Mouse (Mus musculus): ENCODE measurements around the gene Fmnl3. TPM values are rescaled to one million over a fixed set of nuclear protein-coding genes. Genes with fewer than 3 reads are reported as not detected.

Fmnl3 gene
- total RNA-seq, 2 experiments from 2014 or later = 5.5 to 7.2 TPM

DNA sequence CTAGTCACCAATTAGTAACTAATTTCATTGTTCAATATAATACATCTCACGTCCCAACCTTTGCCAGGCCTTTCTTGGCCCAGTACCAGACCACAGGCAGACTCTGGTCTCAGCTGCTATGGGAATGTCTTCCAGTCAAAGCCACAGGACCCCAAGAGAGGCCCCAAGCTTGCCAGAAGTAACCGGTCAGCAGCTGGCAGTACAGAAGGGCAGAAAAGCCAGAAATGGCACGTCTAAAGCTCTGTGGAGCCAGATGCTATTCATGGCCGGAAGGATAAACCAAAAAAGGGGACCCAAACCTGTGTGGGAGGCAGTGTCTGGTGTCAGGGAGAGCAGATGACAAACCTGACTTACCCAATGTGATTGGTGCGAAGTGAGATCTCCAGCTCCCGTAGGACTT is 35.8 kb downstream of the Fmnl3 start:
- no peak for TF ChIP-seq CTCF (IDR thresholded peaks at IDR 0.05)
- DNase-seq = no peak
- intact Hi-C loops (cut with DNase I) = no loop called here
- Histone ChIP-seq H3K4me3 (no peak overlapping the region), H3K27ac (peak overlapping the region; percentile 91)

DNA sequence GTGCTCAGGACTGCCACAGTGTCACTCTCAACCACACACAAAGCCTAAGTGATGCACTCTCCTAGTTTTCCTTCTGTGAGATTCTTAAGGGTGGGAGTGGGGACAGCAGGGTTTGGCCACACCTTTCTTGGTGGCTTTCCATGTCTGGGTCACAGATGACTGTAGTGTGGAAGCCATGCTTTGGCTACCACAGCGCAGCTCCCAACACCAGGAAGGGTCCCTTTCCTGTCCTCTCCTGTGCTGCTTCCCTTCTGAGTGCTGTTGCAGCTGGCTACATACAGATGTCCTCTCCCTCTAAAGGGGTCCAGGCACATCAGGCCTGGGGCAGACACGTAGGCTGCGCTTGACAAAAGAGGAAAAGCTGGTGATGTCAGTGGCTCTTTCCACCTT is 36.6 kb downstream of the Fmnl3 start:
- intact Hi-C loops (cut with DNase I) = loop anchor here (2.0 kb wide), 1 partner anchor 37 kb away; the partner anchor contains the start of gene Fmnl3
- peak; percentile 51 for DNase-seq
- H3K4me3 ChIP-seq = peak overlapping the region; percentile 51
- H3K27ac ChIP-seq = peak overlapping the region; percentile 91
- no peak for TF ChIP-seq CTCF (IDR thresholded peaks at IDR 0.05)

DNA sequence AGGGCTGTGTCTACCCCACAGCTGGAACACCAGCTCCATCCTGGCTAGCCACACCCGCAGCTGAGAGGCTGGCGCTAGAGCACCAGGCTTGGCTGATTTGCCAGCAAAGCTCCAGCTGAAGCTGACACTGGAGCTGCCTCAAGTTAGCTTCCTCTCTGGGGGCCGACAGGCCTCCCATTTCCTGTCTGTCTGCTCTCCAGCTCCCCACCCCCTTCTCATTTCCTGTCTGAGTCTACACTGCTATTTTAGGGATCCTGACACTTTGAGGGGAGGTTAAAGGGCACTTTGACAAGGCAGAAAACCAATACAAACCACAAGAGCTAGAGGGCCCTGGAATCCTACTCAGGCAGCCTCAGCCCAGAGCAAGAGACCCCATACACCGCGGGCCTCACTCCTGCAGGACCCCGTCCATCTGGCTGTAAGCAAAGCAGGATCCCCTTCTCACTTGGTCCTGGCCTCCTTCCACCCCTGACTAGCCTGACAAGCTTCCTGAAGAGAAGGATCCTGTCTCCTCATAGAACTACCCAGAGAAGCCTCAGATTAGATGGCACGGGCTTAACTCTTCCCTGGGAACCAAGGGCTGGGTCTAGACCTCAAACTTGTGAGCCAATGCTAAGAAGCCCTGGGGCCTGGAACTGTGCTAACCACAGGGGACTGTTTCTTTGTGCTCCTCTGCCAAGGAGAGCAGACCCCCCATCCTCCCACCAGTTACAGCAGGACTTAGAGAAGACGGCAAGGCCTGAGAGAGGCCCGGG is 37.2 kb downstream of the Fmnl3 start:
- TF ChIP-seq CTCF (IDR thresholded peaks at IDR 0.05) = peak; percentile 12; the same call in 1 of the 2 replicates
- intact Hi-C loops (cut with DNase I) = loop anchor here (2.0 kb wide), 1 partner anchor 38 kb away; the partner anchor contains the start of gene Fmnl3
- peak; percentile 87 for DNase-seq
- H3K4me3 ChIP-seq = peak overlapping the region; percentile 51
- peak overlapping the region; percentile 91 for H3K27ac ChIP-seq

DNA sequence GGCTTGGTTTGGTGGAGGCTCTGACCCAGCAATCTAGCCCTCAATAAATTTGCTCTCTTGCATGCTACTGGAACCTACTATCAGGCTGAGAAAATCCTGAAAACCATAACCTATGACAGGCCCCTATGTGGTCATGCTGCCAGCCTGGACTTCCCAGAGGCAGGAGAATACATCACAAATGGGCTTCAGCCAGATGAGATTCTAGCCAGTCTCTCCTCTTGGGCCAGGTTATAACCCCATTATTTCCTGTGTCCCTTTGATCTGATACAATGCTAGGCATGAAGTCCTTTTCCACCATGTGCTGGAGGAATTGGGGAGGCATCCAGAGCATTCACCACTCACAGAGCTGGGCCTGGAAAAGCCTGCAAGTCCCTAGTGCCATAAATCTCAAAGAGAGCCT is 38.2 kb downstream of the Fmnl3 start:
- intact Hi-C loops (cut with DNase I) = loop anchor here (2.0 kb wide), 1 partner anchor 39 kb away; the partner anchor contains the start of gene Fmnl3
- no peak for DNase-seq
- H3K27ac ChIP-seq = peak overlapping the region; percentile 91
- H3K4me3 ChIP-seq = peak overlapping the region; percentile 8
- TF ChIP-seq CTCF (IDR thresholded peaks at IDR 0.05) = no peak

DNA sequence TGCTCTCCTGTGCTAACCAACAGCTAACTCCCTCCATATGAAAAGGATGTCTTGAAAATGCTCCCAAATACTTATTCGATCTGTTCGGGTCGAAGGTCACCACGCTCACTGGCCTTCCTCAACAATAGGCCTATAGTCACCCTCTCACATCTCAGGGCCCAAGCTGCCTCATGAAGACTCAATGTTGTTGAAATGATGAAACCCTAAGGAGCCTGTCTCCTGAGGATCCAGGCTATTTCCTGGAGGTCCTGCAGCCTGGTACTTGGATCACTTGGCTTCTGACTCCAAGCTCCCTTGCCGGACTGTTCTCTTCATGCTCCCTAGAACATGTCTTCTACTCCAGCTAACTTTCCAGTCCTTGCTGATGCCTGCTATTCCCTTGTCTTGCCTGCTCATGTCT is 38.9 kb downstream of the Fmnl3 start:
- peak overlapping the region; percentile 91 for H3K27ac ChIP-seq
- intact Hi-C loops (cut with DNase I) = no loop called here
- no peak for TF ChIP-seq CTCF (IDR thresholded peaks at IDR 0.05)
- no peak overlapping the region for H3K4me3 ChIP-seq
- no peak for DNase-seq

DNA sequence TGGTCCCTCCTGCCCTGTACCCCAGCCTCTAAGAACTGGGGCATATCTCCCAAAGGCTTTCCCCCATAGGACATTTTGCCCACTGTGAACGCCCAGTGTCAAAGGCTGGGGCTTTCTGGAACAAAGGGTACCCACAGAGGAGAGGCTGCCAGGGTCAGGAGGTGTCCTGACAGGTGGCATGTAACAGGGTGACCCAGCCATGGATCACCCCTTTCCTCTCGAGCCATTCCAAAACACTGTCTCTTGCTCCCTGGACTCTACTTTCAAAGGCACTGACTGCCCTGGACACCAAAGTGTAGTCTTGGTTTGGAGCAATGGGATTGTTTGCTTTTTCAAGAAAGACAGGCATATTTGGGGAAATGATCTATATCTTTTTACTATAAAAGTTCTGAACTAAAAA is 40.0 kb downstream of the Fmnl3 start:
- no peak for TF ChIP-seq CTCF (IDR thresholded peaks at IDR 0.05)
- Histone ChIP-seq H3K27ac (peak overlapping the region; percentile 91), H3K4me3 (no peak overlapping the region)
- intact Hi-C loops (cut with DNase I) = no loop called here
- DNase-seq = no peak

DNA sequence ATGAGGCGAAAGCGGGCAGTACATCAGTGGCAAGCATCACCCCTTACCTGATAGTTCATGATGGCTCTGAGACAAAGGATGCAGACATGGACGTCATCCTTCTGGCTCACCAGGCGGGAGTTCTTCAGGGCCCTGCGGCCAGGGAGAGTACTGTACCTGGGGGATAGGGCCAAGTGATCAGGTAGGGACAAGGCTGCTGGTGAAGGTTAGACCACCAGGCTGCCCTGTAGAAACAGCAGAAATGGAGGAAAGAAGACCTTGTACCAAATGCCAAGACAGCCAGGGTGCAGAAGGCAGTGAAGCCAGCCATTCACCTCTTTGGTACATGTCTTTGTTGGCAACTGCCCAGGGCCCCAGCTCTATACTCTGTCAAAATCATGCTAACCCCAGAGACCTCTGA is 42.3 kb downstream of the Fmnl3 start:
- Histone ChIP-seq H3K4me3 (no peak overlapping the region), H3K27ac (peak overlapping the region; percentile 46; the same call in 1 of the 2 replicates)
- no peak for DNase-seq
- intact Hi-C loops (cut with DNase I) = no loop called here
- TF ChIP-seq CTCF (IDR thresholded peaks at IDR 0.05) = no peak

DNA sequence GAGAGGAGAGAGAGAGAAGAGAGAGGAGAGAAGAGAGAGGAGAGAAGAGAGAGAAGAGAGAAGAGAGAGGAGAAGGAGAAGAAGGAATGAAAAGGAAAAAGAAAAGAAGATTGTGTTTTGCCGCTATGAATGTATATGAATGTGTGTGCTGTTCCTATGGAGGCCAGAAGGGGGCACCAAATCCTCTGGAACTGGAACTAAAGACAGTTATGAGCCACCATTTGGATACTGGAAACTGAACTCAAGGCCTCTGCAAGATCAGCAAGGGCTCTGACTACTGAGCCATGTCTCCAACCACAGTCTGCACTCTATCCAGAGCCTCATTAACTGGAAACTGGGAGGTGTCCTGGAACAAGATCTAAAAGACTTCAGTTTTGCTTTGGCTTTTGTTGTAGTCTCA is 43.3 kb downstream of the Fmnl3 start:
- DNase-seq = no peak
- intact Hi-C loops (cut with DNase I) = no loop called here
- H3K27ac ChIP-seq = peak overlapping the region; percentile 73
- no peak overlapping the region for H3K4me3 ChIP-seq
- TF ChIP-seq CTCF (IDR thresholded peaks at IDR 0.05) = peak; percentile 76

DNA sequence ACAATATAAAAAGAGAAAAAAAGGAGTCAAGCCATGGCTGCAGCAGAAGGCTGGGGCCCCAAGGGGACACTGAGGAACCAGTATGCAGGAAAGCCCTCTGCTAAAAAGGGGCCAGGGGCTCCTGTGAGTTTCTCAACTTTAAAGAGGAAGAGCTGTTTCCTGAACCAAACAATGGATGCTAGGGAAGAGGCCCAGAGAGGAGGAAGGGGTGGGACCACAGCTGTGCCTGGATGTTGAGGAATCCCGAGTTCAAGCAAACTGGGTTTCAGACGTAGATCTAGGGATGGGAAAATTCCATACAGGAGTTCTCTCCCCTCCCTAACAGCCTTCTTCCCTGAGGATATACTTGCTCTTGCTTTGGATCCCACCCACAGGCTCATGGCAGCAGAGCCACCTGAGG is 43.9 kb downstream of the Fmnl3 start:
- peak overlapping the region; percentile 22; the same call in 1 of the 2 replicates for H3K4me3 ChIP-seq
- no peak for DNase-seq
- H3K27ac ChIP-seq = peak overlapping the region; percentile 73
- no peak for TF ChIP-seq CTCF (IDR thresholded peaks at IDR 0.05)
- intact Hi-C loops (cut with DNase I) = no loop called here

DNA sequence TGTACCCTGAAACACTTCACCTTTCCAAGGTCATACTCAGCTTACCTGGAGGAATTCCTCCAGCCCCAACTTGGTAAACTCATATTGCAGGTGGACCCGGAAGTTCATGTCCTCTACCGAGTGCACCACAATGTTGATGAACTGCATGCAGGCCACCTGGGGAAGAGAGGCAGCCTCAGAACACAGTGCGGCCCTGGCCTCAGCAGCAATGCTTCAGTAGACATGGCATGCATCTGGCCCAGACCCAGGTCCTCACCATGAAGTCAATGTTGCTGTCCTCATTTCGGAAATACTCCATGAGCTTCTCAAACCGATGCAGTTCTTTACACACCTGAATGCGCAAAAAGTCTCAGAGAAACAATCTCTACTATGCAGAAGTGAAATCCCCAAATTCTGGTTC is 44.7 kb downstream of the Fmnl3 start:
- no peak for DNase-seq
- intact Hi-C loops (cut with DNase I) = no loop called here
- H3K4me3 ChIP-seq = no peak overlapping the region
- TF ChIP-seq CTCF (IDR thresholded peaks at IDR 0.05) = no peak
- peak overlapping the region; percentile 73 for H3K27ac ChIP-seq

DNA sequence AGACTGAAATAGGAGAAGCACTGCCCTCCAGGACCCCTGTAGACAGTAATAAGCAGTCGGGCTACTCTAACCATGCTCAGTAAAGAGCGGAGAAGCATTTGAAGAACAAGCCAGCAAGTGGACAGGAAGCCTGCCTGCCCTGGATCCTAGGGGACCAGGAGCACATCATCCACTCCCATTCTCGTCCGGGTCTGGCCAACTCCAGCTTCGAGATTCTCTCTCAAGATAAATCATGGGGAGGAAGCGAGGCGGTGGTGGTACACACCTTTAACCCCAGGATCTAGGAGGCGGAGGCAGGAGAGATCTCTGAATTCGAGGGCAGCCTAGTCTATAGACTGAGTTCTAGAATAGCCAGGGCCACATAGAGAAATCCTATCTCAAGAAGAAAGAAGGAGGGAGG is 46.1 kb downstream of the Fmnl3 start:
- Histone ChIP-seq H3K4me3 (no peak overlapping the region), H3K27ac (peak overlapping the region; percentile 73)
- no peak for DNase-seq
- TF ChIP-seq CTCF (IDR thresholded peaks at IDR 0.05) = no peak
- intact Hi-C loops (cut with DNase I) = no loop called here

DNA sequence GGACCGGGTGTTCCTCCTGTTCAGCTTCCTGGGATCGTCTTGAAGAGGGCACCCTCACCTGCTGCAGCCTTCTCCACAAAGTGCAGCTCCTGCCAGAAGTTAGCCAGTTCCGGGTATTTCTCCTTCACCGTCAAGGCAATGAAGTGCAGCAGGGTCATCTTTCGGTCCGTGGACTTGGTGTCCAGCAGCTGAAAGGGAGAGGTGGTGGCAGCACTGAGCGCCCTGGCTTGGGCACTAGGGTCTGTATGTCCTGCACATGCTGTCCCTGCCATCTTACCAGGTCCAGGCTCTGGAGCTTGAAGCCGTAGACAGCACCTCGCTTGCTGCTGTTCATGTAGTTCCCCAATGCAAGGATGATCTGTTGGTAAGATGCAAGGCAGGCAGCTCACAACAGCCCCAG is 49.3 kb downstream of the Fmnl3 start:
- Histone ChIP-seq H3K4me3 (no peak overlapping the region), H3K27ac (peak overlapping the region; percentile 81)
- DNase-seq = peak; percentile 59
- TF ChIP-seq CTCF (IDR thresholded peaks at IDR 0.05) = 0 out of 2 replicates have a peak, but pooled peaks have one; percentile 0
- intact Hi-C loops (cut with DNase I) = no loop called here

DNA sequence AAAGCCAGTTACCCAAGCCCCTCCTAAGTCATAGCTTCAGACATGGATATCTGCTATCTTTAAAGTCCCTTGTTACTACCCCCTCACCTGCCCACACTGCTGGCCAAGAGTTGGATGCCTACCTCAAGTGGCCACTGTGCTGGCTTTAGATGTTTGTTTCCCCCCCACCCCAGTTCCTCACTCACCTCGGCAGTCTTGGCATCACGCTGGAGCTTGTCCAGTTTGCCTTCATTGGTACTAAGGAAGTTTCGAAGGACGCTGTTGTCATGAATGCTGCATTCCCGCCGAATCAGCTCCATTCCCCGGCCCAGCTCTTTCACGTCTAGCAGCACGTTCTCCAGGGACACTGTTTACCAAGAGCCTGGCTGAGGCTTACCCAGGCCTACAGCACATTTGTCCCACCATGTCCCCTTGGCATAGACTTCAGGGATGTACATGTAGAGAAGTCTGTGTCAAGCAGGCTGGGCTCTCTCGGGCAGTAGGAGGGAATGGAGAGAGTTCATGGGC is 50.1 kb downstream of the Fmnl3 start:
- H3K27ac ChIP-seq = peak overlapping the region; percentile 81
- TF ChIP-seq CTCF (IDR thresholded peaks at IDR 0.05) = no peak
- intact Hi-C loops (cut with DNase I) = no loop called here

More for the DNA sequence above, 50.1 kb downstream of the Fmnl3 start:
- no peak overlapping the region for H3K4me3 ChIP-seq
- DNase-seq = no peak

Measured in gastrocnemius, adult 2 months (tissue).